Mouse (Mus musculus) erythroblast, embryonic 14.5 days (primary cell): ENCODE data around the gene Zfp967. TPM values are rescaled to one million over a fixed set of nuclear protein-coding genes. Genes with fewer than 3 reads are reported as not detected.
"Not testable (repeated sequence)": the region's sequence is repeated elsewhere in the genome, so short reads cannot be mapped to it uniquely, and the experiment has no call there.

ENCODE experiments used
- H3K27me3 ChIP-seq: 2 replicates; pipeline ENCODE4 v1.6.1; 2012; ENCODE audit warnings: inconsistent platforms; ENCODE audit not compliant: control insufficient read depth
- H3K36me3 ChIP-seq: 2 replicates; pipeline ENCODE4 v1.6.1; 2012; ENCODE audit warnings: mild to moderate bottlenecking, inconsistent platforms; ENCODE audit not compliant: control insufficient read depth
- H3K4me1 ChIP-seq: 2 replicates; pipeline ENCODE4 v1.6.1; 2012; ENCODE audit warnings: inconsistent platforms; ENCODE audit not compliant: control insufficient read depth
- H3K4me3 ChIP-seq: replicated peaks from 2 replicates; pipeline ENCODE3; 2012; ENCODE audit warnings: moderate library complexity, mild to moderate bottlenecking, inconsistent platforms
- H3K9me3 ChIP-seq: 2 replicates; pipeline ENCODE4 v1.6.1; 2012; ENCODE audit warnings: low read length, inconsistent platforms, mixed read lengths; ENCODE audit not compliant: control insufficient read depth
- polyA plus RNA-seq: library from polyadenylated mRNA; stranded (reverse); fragments of >175 nt; gene quantifications from 2 replicates; pipeline ENCODE4 v1.2.3, GENCODE M21; 2012

The Zfp967 gene
- polyA plus RNA-seq, result not detected in 2 replicates

DNA sequence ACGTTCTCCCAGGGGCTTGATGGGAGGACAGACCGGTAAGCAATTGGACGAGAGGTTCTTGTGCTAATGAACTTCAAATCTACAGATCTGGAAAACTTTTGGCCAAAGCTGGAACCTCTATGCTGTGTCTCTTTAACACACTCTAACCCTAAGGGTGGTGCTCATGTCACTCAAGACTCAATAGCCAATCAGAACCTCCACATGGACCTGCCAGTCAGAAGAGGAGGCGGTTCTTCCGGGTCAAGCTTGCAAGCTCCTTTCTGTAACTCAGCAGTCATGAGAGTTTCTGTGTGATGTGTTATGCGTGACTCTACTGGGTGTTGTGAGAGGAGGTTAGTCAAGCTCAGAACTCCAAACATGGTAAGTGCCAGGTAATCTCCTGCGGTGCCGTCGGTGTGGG, at the start of gene Zfp967:
Gene Zfp967 (plus strand): TSS at position 301 of the 400 bp plus-strand sequence.
- not testable (repeated sequence) for H3K4me1 ChIP-seq, H3K27me3 ChIP-seq, H3K9me3 ChIP-seq, H3K4me3 ChIP-seq, H3K36me3 ChIP-seq

DNA sequence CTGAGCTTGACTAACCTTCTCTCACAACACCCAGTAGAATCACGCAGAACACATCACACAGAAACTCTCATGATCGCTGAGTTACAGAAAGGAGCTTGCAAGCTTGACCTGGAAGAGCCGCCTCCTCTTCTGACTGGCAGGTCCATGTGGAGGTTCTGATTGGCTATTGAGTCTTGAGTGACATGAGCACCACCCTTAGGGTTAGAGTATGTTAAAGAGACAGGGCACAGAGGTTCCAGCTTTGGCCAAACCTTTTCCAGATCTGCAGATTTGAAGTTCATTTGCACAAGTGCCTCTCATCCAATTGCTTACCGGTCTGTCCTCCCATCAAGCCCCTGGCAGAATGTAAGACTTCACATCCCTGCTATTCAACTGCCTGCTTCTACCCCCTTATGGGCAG, 34.2 kb upstream of the Zfp967 start, which contains the start of gene Gm14434:
Gene Gm14434 (minus strand): TSS at position 101 of the 400 bp plus-strand sequence.
- not testable (repeated sequence) for H3K4me3 ChIP-seq, H3K4me1 ChIP-seq, H3K9me3 ChIP-seq, H3K27me3 ChIP-seq, H3K36me3 ChIP-seq

Other genes with a start within 250 kb of the Zfp967 start
- gene Gm11009, start 201.6 kb upstream of the Zfp967 start, polyA plus RNA-seq, result not detected in 2 replicates
- not detected in 2 replicates for gene Gm14435, start 97.5 kb upstream of the Zfp967 start, polyA plus RNA-seq
- 0.04 TPM in 1 of 2 replicates, not detected in the other for gene Gm14434, start 34.3 kb upstream of the Zfp967 start, polyA plus RNA-seq
- gene Gm14308, start 115.3 kb downstream of the Zfp967 start, polyA plus RNA-seq, result 0.04 TPM in 1 of 2 replicates, not detected in the other
- not detected in 2 replicates for gene Zfp973, start 149.5 kb downstream of the Zfp967 start, polyA plus RNA-seq
- 0.03 and 0.07 TPM in 2 replicates for gene Gm14305, start 187.3 kb downstream of the Zfp967 start, polyA plus RNA-seq